ENCODE assay signal across 18 mouse cellular contexts in genomic region chr7:64552523-64553190, GRCm38 (mm10). TPM values are rescaled to one million over a fixed set of nuclear protein-coding genes. Genes with fewer than 3 reads are reported as not detected.
DNase-seq lines count a peak whose midpoint lies in the region; ATAC-seq lines count a peak whose summit lies in the region.
"Had no signal": no experiment of that assay in that cellular context is flagged by ENCODE, and none has a peak within 500 bp of the region (broad histone marks: within the 10 kb centered on the region; RNA-seq: fewer than 3 reads in every experiment).

No protein-coding gene starts in this region.

- 0 out of 2 replicates have a peak, but pooled peaks have one; percentile 30 for ATAC-seq in forebrain, embryonic 12.5 days (ENCODE audit: low FRiP score)
- no peak for ATAC-seq in forebrain, embryonic 14.5 days
- ATAC-seq in kidney, embryonic 14.5 days (ENCODE audit: low FRiP score, low TSS enrichment), result peak; percentile 72; the same call in 1 of the 2 replicates
- 0 out of 2 replicates have a peak, but pooled peaks have one; percentile 13 for ATAC-seq in midbrain, embryonic 16.5 days
- no peak for ATAC-seq in midbrain, embryonic 11.5 days (ENCODE audit: low FRiP score)
- ATAC-seq: forebrain, embryonic 15.5 days had no signal

- no peak overlapping the region for H3K9ac ChIP-seq in forebrain, embryonic 12.5 days
- no peak overlapping the region for H3K9ac ChIP-seq in forebrain, embryonic 14.5 days (ENCODE audit: low read length)
- no peak overlapping the region for H3K9ac ChIP-seq in kidney, embryonic 14.5 days (ENCODE audit: low read depth, low read length)
- no peak overlapping the region for H3K9ac ChIP-seq in midbrain, embryonic 16.5 days (ENCODE audit: low read depth, low read length)
- no peak overlapping the region for H3K9ac ChIP-seq in midbrain, embryonic 11.5 days (ENCODE audit: low read length)
- H3K9ac ChIP-seq: forebrain, embryonic 15.5 days; liver, embryonic 13.5 days; neural tube, embryonic 12.5 days had no signal

- DNase-seq in forebrain, embryonic 14.5 days (ENCODE audit: low spot score), result no peak
- DNase-seq in kidney, postnatal 10 days, result no peak
- no peak for DNase-seq in midbrain, embryonic 11.5 days (ENCODE audit: low spot score, missing footprints)
- no peak for DNase-seq in MN1 (ENCODE audit: low spot score)
- DNase-seq: adrenal gland, postnatal 25 days; B cell, adult 2 months; cerebellum, postnatal 25 days; gastrocnemius, postnatal 10 days; heart, postnatal 10 days; liver, embryonic 13.5 days; right cerebral cortex, postnatal 25 days; thymus, postnatal 4 days had no signal

- peaks cover 8% of the 10 kb centered on the region for H3K4me1 ChIP-seq in forebrain, embryonic 12.5 days
- H3K4me1 ChIP-seq in forebrain, embryonic 14.5 days (ENCODE audit: control insufficient read depth, insufficient read depth, low read length), result peaks cover 5% of the 10 kb centered on the region; the same call in 1 of the 2 replicates
- H3K4me1 ChIP-seq in kidney, embryonic 14.5 days (ENCODE audit: control insufficient read depth, insufficient read depth, low read length), result no peaks in the 10 kb centered on the region
- H3K4me1 ChIP-seq in midbrain, embryonic 16.5 days (ENCODE audit: control insufficient read depth, insufficient read depth, low read length), result peaks cover 2% of the 10 kb centered on the region; the same call in 1 of the 2 replicates
- no peaks in the 10 kb centered on the region for H3K4me1 ChIP-seq in midbrain, embryonic 11.5 days (ENCODE audit: control insufficient read depth, insufficient read depth, low read length)
- H3K4me1 ChIP-seq: liver, embryonic 13.5 days had no signal

- no peak overlapping the region for H3K27ac ChIP-seq in forebrain, embryonic 12.5 days
- no peak overlapping the region for H3K27ac ChIP-seq in forebrain, embryonic 14.5 days (ENCODE audit: low read depth, low read length)
- H3K27ac ChIP-seq in kidney, embryonic 14.5 days (ENCODE audit: low read depth, low read length), result no peak overlapping the region
- no peak overlapping the region for H3K27ac ChIP-seq in midbrain, embryonic 16.5 days (ENCODE audit: low read length)
- H3K27ac ChIP-seq in midbrain, embryonic 11.5 days (ENCODE audit: low read depth, low read length), result no peak overlapping the region
- H3K27ac ChIP-seq: forebrain, embryonic 15.5 days; liver, embryonic 13.5 days; macrophage; neural tube, embryonic 12.5 days had no signal

- no peaks in the 10 kb centered on the region for H3K27me3 ChIP-seq in forebrain, embryonic 12.5 days
- no peaks in the 10 kb centered on the region for H3K27me3 ChIP-seq in forebrain, embryonic 14.5 days (replicated peaks; ENCODE audit: control insufficient read depth, insufficient read depth, low read length)
- no peaks in the 10 kb centered on the region for H3K27me3 ChIP-seq in kidney, embryonic 14.5 days (ENCODE audit: control insufficient read depth, insufficient read depth, low read length)
- H3K27me3 ChIP-seq in midbrain, embryonic 16.5 days (ENCODE audit: control insufficient read depth, insufficient read depth, low read depth, low read length), result no peaks in the 10 kb centered on the region
- no peaks in the 10 kb centered on the region for H3K27me3 ChIP-seq in midbrain, embryonic 11.5 days (ENCODE audit: control insufficient read depth, insufficient read depth, low read length)
- H3K27me3 ChIP-seq: forebrain, embryonic 15.5 days; liver, embryonic 13.5 days; neural tube, embryonic 12.5 days had no signal

- WGBS in forebrain, embryonic 12.5 days, result 85% methylated on average over 14 of the region's 16 CpGs
- 85% methylated on average over 13 of the region's 16 CpGs for WGBS in forebrain, embryonic 14.5 days
- WGBS in kidney, embryonic 14.5 days, result 77% methylated on average over 13 of the region's 16 CpGs
- 82% methylated on average over 13 of the region's 16 CpGs for WGBS in midbrain, embryonic 16.5 days
- 82% methylated on average over 13 of the region's 16 CpGs for WGBS in midbrain, embryonic 11.5 days

- H3K4me3 ChIP-seq in forebrain, embryonic 12.5 days (replicated peaks), result no peak overlapping the region
- no peak overlapping the region for H3K4me3 ChIP-seq in forebrain, embryonic 14.5 days (ENCODE audit: low read depth, low read length)
- no peak overlapping the region for H3K4me3 ChIP-seq in kidney, embryonic 14.5 days (ENCODE audit: low read length)
- H3K4me3 ChIP-seq in midbrain, embryonic 16.5 days (ENCODE audit: low read depth, low read length), result no peak overlapping the region
- H3K4me3 ChIP-seq in midbrain, embryonic 11.5 days (ENCODE audit: low read depth, low read length), result no peak overlapping the region
- H3K4me3 ChIP-seq: forebrain, embryonic 15.5 days; liver, embryonic 13.5 days; neural tube, embryonic 12.5 days had no signal

- no peaks in the 10 kb centered on the region for H3K9me3 ChIP-seq in forebrain, embryonic 12.5 days
- H3K9me3 ChIP-seq in forebrain, embryonic 14.5 days (replicated peaks; ENCODE audit: control insufficient read depth, low read length), result no peaks in the 10 kb centered on the region
- no peaks in the 10 kb centered on the region for H3K9me3 ChIP-seq in kidney, embryonic 14.5 days (ENCODE audit: control insufficient read depth, low read length)
- H3K9me3 ChIP-seq in midbrain, embryonic 16.5 days (replicated peaks; ENCODE audit: control insufficient read depth, low read length, poor library complexity, severe bottlenecking), result no peaks in the 10 kb centered on the region
- no peaks in the 10 kb centered on the region for H3K9me3 ChIP-seq in midbrain, embryonic 11.5 days (ENCODE audit: control insufficient read depth, low read length)
- H3K9me3 ChIP-seq: forebrain, embryonic 15.5 days; liver, embryonic 13.5 days; neural tube, embryonic 12.5 days had no signal

- peaks cover 7% of the 10 kb centered on the region for H3K36me3 ChIP-seq in forebrain, embryonic 12.5 days (replicated peaks)
- peaks cover 15% of the 10 kb centered on the region for H3K36me3 ChIP-seq in forebrain, embryonic 14.5 days (ENCODE audit: control insufficient read depth, insufficient read depth, low read length)
- no peaks in the 10 kb centered on the region for H3K36me3 ChIP-seq in kidney, embryonic 14.5 days (ENCODE audit: control insufficient read depth, insufficient read depth, low read length)
- H3K36me3 ChIP-seq in midbrain, embryonic 16.5 days (ENCODE audit: control insufficient read depth, insufficient read depth, low read length), result peaks cover 13% of the 10 kb centered on the region; the same call in 1 of the 2 replicates
- H3K36me3 ChIP-seq in midbrain, embryonic 11.5 days (ENCODE audit: control insufficient read depth, insufficient read depth, low read length), result no peaks in the 10 kb centered on the region
- H3K36me3 ChIP-seq: liver, embryonic 13.5 days had no signal

- no peak overlapping the region for H3K4me2 ChIP-seq in forebrain, embryonic 12.5 days
- no peak overlapping the region for H3K4me2 ChIP-seq in forebrain, embryonic 14.5 days (ENCODE audit: low read length)
- no peak overlapping the region for H3K4me2 ChIP-seq in kidney, embryonic 14.5 days (replicated peaks; ENCODE audit: low read depth, low read length)
- H3K4me2 ChIP-seq in midbrain, embryonic 16.5 days (ENCODE audit: low read length), result no peak overlapping the region
- H3K4me2 ChIP-seq in midbrain, embryonic 11.5 days, result no peak overlapping the region
- H3K4me2 ChIP-seq: forebrain, embryonic 15.5 days; liver, embryonic 13.5 days; neural tube, embryonic 12.5 days had no signal

RNA-seq across cellular contexts. Expression of gene Apba2, which starts 51.2 kb away (rescaled TPM):
- 101 and 106 TPM in 2 replicates for polyA plus RNA-seq in forebrain, embryonic 12.5 days (2016; fragmentation: Nextera tagmentation; extraction: Ambion mirVana)
- polyA plus RNA-seq in forebrain, embryonic 14.5 days (2014; fragmentation: Nextera tagmentation; extraction: Ambion mirVana), result 113 and 159 TPM in 2 replicates
- 2.6 and 2.8 TPM in 2 replicates for polyA plus RNA-seq in kidney, embryonic 14.5 days (2014; fragmentation: Nextera tagmentation; extraction: Ambion mirVana)
- 204 and 208 TPM in 2 replicates for polyA plus RNA-seq in midbrain, embryonic 16.5 days (2015; fragmentation: Nextera tagmentation; extraction: Ambion mirVana)
- 68.3 and 82.4 TPM in 2 replicates for polyA plus RNA-seq in midbrain, embryonic 11.5 days (2014; fragmentation: Nextera tagmentation; extraction: Ambion mirVana)
- polyA plus RNA-seq: macrophage had no signal

Comparison
In these comparisons a context has a peak if more than half of its experiments do, and no peak if none do; other contexts are left out.
1. ATAC-seq: peak in forebrain, embryonic 12.5 days (single experiment), kidney, embryonic 14.5 days (single experiment) and midbrain, embryonic 16.5 days (single experiment); none in forebrain, embryonic 14.5 days (single experiment) and midbrain, embryonic 11.5 days (single experiment).
2. RNA of gene Apba2, which starts 51.2 kb away (polyA plus RNA-seq): 204 to 208 TPM in midbrain, embryonic 16.5 days, 113 to 159 TPM in forebrain, embryonic 14.5 days, 101 to 106 TPM in forebrain, embryonic 12.5 days and 68.3 to 82.4 TPM in midbrain, embryonic 11.5 days; 2.6 to 2.8 TPM in kidney, embryonic 14.5 days; every median in the first group is over 10 times any median in the second.